Mouse (Mus musculus) right cerebral cortex, postnatal 10 days (tissue): ENCODE measurements at regions not wholly inside any gene's neighbourhood (a gene's known extent, or its start where the extent isn't known, plus 50 kb on each side); places are given as distances from the start of the nearest gene placed in this dataset.

Source experiments
- DNase-seq, 2 experiments: peaks; one replicate each; pipeline ENCODE4 v3.0.0; 2021; ENCODE audit warnings: low spot score in 2 of 2

DNA sequence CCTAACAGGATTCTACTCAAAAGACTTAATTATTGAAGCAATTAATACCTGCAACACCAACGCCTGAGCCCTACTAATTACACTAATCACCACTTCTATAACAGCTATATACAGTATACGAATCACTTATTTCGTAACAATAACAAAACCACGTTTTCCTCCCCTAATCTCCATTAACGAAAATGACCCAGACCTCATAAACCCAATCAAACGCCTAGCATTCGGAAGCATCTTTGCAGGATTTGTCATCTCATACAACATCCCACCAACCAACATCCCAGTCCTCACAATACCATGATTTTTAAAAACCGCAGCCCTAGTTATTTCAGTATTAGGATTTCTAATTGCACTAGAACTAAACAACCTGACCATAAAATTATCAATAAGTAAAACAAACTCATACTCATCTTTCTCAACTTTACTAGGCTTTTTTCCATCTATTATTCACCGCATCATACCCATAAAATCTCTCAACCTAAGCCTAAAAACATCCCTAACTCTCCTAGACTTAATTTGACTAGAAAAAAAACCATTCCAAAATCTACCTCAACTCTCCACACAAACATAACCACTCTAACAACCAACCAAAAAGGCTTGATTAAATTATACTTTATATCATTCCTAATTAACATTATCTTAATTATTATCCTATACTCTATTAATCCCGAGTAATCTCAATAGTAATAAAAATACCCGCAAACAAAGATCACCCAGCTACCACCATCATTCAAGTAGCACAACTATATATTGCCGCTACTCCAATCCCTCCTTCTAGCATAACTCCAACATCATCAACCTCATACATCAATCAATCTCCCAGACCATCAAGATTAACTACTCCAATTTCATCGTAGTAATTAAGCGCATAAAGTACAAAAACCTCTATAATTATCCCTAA, 830.9 kb upstream of the Tyrp1 start:
- DNase-seq, result no peak

DNA sequence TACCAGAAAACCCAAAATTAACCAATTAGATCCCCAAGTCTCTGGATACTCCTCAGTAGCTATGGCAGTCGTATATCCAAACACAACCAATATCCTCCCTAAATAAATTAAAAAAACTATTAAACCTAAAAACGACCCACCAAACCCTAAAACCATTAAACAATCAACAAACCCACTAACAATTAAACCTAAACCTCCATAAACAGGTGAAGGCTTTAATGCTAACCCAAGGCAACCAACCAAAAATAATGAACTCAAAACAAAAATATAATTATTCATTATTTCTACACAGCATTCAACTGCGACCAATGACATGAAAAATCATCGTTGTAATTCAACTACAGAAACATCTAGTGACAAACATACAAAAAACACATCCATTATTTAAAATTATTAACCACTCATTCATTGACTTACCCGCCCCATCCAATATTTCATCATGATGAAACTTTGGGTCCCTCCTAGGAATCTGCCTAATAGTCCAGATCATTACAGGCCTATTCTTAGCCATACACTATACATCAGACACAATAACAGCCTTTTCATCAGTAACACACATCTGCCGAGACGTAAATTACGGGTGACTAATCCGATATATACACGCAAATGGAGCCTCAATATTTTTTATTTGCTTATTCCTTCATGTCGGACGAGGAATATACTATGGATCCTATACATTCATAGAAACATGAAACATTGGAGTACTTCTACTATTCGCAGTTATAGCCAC, 830.1 kb upstream of the Tyrp1 start:
- DNase-seq, result no peak

- no peak for DNase-seq
Measured at GRCm38 (mm10) chr4:80004366-80004700, 829.6 kb upstream of the Tyrp1 start.

DNA sequence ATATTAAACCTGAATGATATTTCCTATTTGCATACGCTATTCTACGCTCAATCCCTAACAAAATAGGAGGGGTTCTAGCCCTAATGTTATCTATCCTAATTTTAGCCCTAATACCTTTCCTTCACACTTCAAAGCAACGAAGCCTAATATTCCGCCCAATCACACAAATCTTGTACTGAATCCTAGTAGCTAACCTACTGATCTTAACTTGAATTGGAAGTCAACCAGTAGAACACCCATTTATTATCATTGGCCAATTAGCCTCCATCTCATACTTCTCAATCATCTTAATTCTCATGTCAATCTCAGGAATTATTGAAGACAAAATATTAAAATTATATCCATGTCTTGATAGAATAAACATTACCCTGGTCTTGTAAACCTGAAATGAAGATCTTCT, 829.1 kb upstream of the Tyrp1 start:
- DNase-seq, result no peak

GRCm38 (mm10) chr4:80027876-80028275, 806.0 kb upstream of the Tyrp1 start:
- DNase-seq, result no peak

- DNase-seq, result peak; percentile 67 to 82
Measured at GRCm38 (mm10) chr4:80047956-80048355, 786.0 kb upstream of the Tyrp1 start.
